Mouse (Mus musculus): ENCODE measurements around the gene Pnpla8. TPM values are rescaled to one million over a fixed set of nuclear protein-coding genes. Genes with fewer than 3 reads are reported as not detected.
A peak's percentile ranks its signal among the peaks of the same experiment; 100 is the strongest.

Gene Pnpla8
- polyA plus RNA-seq, 2 experiments: 29.6 to 63.8 TPM

DNA sequence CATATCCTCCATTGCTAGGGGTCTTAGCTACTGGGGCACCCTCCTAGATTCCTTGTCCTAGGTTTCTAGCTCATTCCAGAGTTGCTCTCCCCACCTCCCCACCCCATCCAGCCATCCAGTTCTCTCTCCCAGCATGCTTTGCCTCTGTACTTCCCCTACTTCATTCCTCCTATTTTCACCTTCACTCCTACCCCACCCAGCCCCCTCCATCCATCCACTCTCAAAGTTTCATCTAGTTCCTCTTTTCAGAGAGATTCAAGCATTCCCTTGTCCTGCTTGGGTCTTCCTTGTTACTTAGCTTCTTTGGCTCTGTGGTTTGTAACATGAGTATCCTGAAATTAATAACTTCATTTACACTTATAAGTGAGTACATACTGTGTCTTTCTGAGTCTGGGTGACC, 41.4 kb downstream of the Pnpla8 start:
- TF ChIP-seq POLR2A (IDR thresholded peaks at IDR 0.05; ENCODE audit: borderline replicate concordance, extremely low read depth, insufficient read depth, insufficient read length): no peak
- Histone ChIP-seq H3K27me3 (ENCODE audit: control insufficient read depth, insufficient read depth, low read length) (no peaks in the 10 kb centered on the region), H3K36me3 (ENCODE audit: control insufficient read depth, insufficient read depth, low read length) (no peaks in the 10 kb centered on the region), H3K9ac (ENCODE audit: low read depth, low read length, severe bottlenecking) (no peak overlapping the region), H3K4me2 (replicated peaks; ENCODE audit: low read depth, low read length, severe bottlenecking) (no peak overlapping the region), H3K4me1 (ENCODE audit: control insufficient read depth, insufficient read depth, low read length) (no peaks in the 10 kb centered on the region), H3K9me3 (ENCODE audit: control insufficient read depth, low read length) (no peaks in the 10 kb centered on the region), H3K4me3 (replicated peaks; ENCODE audit: low read length) (no peak overlapping the region), H3K27ac (replicated peaks; ENCODE audit: low read depth, low read length) (no peak overlapping the region)
- ATAC-seq (ENCODE audit: low FRiP score, low read depth) (no peak), DNase-seq (ENCODE audit: low spot score) (no peak)

DNA sequence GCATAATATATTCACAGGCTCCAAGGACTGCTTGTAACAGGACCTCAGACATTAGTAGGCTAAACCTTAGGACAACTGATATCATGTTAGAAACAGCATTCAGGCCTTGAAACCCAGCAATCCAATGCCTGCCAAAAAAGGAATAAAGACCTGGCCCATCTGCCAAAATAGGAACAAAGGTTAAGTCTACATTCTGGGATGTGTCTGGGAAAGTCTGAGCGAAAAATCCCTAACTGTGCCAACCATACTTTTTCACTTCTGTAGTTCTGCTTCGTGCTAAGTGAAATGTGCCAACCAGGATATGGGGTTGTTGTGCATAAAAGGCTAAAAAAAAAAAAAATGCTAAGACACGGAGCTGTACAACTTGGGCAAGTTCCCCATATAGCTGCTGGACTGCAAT, 44.5 kb downstream of the Pnpla8 start:
- H3K27me3 ChIP-seq (ENCODE audit: control insufficient read depth, insufficient read depth, low read length): no peaks in the 10 kb centered on the region
- no peak overlapping the region for H3K4me2 ChIP-seq (replicated peaks; ENCODE audit: low read depth, low read length, severe bottlenecking)
- H3K36me3 ChIP-seq (ENCODE audit: control insufficient read depth, insufficient read depth, low read length): no peaks in the 10 kb centered on the region
- H3K9ac ChIP-seq (ENCODE audit: low read depth, low read length, severe bottlenecking): no peak overlapping the region
- H3K4me1 ChIP-seq (ENCODE audit: control insufficient read depth, insufficient read depth, low read length): peaks cover 3% of the 10 kb centered on the region; the same call in 1 of the 2 replicates
- no peaks in the 10 kb centered on the region for H3K9me3 ChIP-seq (ENCODE audit: control insufficient read depth, low read length)
- DNase-seq (ENCODE audit: low spot score): no peak
- WGBS: 82% methylated on average over 3 of the region's 3 CpGs
- TF ChIP-seq POLR2A (IDR thresholded peaks at IDR 0.05; ENCODE audit: borderline replicate concordance, extremely low read depth, insufficient read depth, insufficient read length): no peak
- H3K4me3 ChIP-seq (replicated peaks; ENCODE audit: low read length): no peak overlapping the region
- ATAC-seq (ENCODE audit: low FRiP score, low read depth): no peak
- H3K27ac ChIP-seq (replicated peaks; ENCODE audit: low read depth, low read length): no peak overlapping the region

DNA sequence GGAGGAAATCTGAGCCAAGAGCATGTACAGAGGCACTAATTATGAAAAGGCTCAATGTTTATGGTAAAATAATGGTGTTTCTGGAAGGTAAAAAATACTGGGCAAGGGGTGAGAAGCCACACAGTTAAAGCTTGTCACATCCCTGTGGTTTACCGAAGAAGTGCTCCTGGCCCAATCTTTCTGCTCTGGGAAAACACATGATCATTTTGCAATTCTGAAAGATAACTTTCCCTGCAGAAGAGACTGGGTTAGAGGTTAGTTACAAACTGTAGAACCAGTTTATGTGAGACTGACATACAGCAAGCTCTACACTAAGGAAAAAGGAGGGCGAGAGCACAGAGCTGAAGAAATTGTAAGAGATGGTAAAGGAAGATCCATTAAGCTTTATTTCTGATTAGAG, 46.0 kb downstream of the Pnpla8 start:
- Histone ChIP-seq H3K27me3 (ENCODE audit: control insufficient read depth, insufficient read depth, low read length) (no peaks in the 10 kb centered on the region), H3K9ac (ENCODE audit: low read depth, low read length, severe bottlenecking) (no peak overlapping the region), H3K4me2 (replicated peaks; ENCODE audit: low read depth, low read length, severe bottlenecking) (no peak overlapping the region), H3K9me3 (ENCODE audit: control insufficient read depth, low read length) (no peaks in the 10 kb centered on the region), H3K27ac (replicated peaks; ENCODE audit: low read depth, low read length) (no peak overlapping the region), H3K36me3 (ENCODE audit: control insufficient read depth, insufficient read depth, low read length) (no peaks in the 10 kb centered on the region), H3K4me1 (ENCODE audit: control insufficient read depth, insufficient read depth, low read length) (peaks cover 3% of the 10 kb centered on the region; the same call in 1 of the 2 replicates), H3K4me3 (replicated peaks; ENCODE audit: low read length) (no peak overlapping the region)
- ATAC-seq (ENCODE audit: low FRiP score, low read depth) (no peak), DNase-seq (ENCODE audit: low spot score) (no peak)
- 94% methylated on average over 2 of the region's 2 CpGs for WGBS
- no peak for TF ChIP-seq POLR2A (IDR thresholded peaks at IDR 0.05; ENCODE audit: borderline replicate concordance, extremely low read depth, insufficient read depth, insufficient read length)

DNA sequence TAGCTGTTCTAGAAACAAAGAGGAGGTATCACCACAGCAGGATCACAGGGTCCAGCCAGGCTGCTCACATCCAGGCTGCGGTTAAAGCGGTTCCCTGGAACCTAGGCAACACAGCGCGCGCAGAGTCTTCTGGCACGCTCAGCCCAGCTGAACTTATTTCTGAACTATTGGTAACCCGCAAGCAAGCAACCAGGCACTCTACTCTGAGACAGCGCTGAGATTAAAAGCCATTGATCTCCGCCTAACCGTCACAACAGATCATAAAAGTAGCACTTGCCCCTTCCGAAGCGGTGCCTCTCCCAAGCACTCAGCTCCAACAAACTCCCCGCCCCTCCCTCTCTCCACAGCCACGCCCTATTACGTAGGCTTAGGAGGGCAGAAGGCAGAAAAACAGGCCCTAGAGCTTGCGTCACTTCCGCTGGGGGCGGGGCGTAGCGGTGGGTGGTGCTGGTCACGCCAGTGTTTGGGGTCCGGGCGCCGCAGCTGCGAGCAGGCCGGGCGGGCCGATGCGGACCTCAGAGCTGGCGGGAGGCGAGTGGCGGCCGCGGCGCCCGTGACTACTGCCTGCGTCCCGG, 47.6 kb downstream of the Pnpla8 start:
- H3K27me3 ChIP-seq (ENCODE audit: control insufficient read depth, insufficient read depth, low read length): no peaks in the 10 kb centered on the region
- WGBS: 1% methylated on average over 30 of the region's 38 CpGs
- H3K9me3 ChIP-seq (ENCODE audit: control insufficient read depth, low read length): no peaks in the 10 kb centered on the region
- DNase-seq (ENCODE audit: low spot score) (peak; percentile 97), ATAC-seq (ENCODE audit: low FRiP score, low read depth) (peak; percentile 100)
- H3K4me2 ChIP-seq (replicated peaks; ENCODE audit: low read depth, low read length, severe bottlenecking): peak overlapping the region; percentile 68
- H3K27ac ChIP-seq (replicated peaks; ENCODE audit: low read depth, low read length): peak overlapping the region; percentile 95
- H3K9ac ChIP-seq (ENCODE audit: low read depth, low read length, severe bottlenecking): peak overlapping the region; percentile 89
- peak; percentile 68; the same call in 1 of the 2 replicates for TF ChIP-seq POLR2A (IDR thresholded peaks at IDR 0.05; ENCODE audit: borderline replicate concordance, extremely low read depth, insufficient read depth, insufficient read length)
- no peaks in the 10 kb centered on the region for H3K36me3 ChIP-seq (ENCODE audit: control insufficient read depth, insufficient read depth, low read length)
- peaks cover 3% of the 10 kb centered on the region; the same call in 1 of the 2 replicates for H3K4me1 ChIP-seq (ENCODE audit: control insufficient read depth, insufficient read depth, low read length)
- peak overlapping the region; percentile 66 for H3K4me3 ChIP-seq (replicated peaks; ENCODE audit: low read length)

DNA sequence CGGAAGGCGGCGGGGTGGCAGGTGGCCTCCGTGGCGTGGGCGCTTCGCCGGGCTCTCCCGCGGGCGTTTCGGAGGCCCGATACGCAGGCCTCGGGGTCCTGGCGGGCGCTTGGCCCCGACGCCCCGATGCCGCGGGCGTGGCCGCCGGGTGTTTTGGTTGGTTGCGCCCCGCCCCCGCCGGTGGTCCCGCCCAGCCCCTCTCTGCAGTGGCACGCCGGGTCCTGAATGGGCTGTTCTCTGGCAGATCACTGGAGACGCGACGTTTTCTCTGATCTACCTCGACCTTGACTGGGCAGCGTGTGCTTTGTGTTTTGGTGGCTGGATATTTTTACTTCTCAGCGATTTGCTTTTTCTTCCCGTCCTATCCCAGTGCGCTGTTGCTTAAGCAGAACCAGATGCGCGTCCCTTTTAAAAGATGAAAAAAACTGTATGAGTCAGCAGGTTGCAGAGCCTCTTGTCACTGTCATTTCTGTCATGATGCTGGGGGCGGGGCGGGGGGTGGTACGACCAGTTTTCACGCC, 48.2 kb downstream of the Pnpla8 start:
- Histone ChIP-seq H3K4me2 (replicated peaks; ENCODE audit: low read depth, low read length, severe bottlenecking) (peak overlapping the region; percentile 68), H3K9ac (ENCODE audit: low read depth, low read length, severe bottlenecking) (peak overlapping the region; percentile 89), H3K4me1 (ENCODE audit: control insufficient read depth, insufficient read depth, low read length) (peaks cover 3% of the 10 kb centered on the region; the same call in 1 of the 2 replicates), H3K4me3 (replicated peaks; ENCODE audit: low read length) (peak overlapping the region; percentile 66), H3K27me3 (ENCODE audit: control insufficient read depth, insufficient read depth, low read length) (no peaks in the 10 kb centered on the region), H3K36me3 (ENCODE audit: control insufficient read depth, insufficient read depth, low read length) (no peaks in the 10 kb centered on the region), H3K9me3 (ENCODE audit: control insufficient read depth, low read length) (no peaks in the 10 kb centered on the region), H3K27ac (replicated peaks; ENCODE audit: low read depth, low read length) (peak overlapping the region; percentile 95)
- DNase-seq (ENCODE audit: low spot score) (peak; percentile 71), ATAC-seq (ENCODE audit: low FRiP score, low read depth) (peak; percentile 90)
- TF ChIP-seq POLR2A (IDR thresholded peaks at IDR 0.05; ENCODE audit: borderline replicate concordance, extremely low read depth, insufficient read depth, insufficient read length): no peak
- WGBS: 1% methylated on average over 33 of the region's 46 CpGs
